Mouse (Mus musculus) kidney, adult 2 months (tissue): ENCODE data around the gene Fam71f1.

Source experiments
- CTCF ChIP-seq: fragments of 200-500 bp; conservative IDR thresholded peaks from 2 replicates; pipeline ENCODE4 v1.5.1; 2011; ENCODE audit warnings: low read depth, mild to moderate bottlenecking, control low read depth, low read length, moderate library complexity, mixed read lengths; ENCODE audit not compliant: insufficient read depth, insufficient read length
- POLR2A ChIP-seq: fragments of 200-500 bp; IDR thresholded peaks from one replicate; pipeline ENCODE4 v1.6.1; 2011; ENCODE audit warnings: low read depth, low read length, control low read depth

- TF ChIP-seq CTCF (no peak), POLR2A (no peak)
Measured at GRCm38 (mm10) chr6:29286870-29287269, 32.1 kb upstream of the Fam71f1 start.
